Mouse (Mus musculus): Measurements from ENCODE around the gene Hgfac. TPM values are rescaled to one million over a fixed set of nuclear protein-coding genes. Genes with fewer than 3 reads are reported as not detected.

Hgfac gene
- polyA plus RNA-seq (2015; fragmentation: Nextera tagmentation; extraction: Ambion mirVana): 7.7 and 8.2 TPM in 2 replicates

DNA sequence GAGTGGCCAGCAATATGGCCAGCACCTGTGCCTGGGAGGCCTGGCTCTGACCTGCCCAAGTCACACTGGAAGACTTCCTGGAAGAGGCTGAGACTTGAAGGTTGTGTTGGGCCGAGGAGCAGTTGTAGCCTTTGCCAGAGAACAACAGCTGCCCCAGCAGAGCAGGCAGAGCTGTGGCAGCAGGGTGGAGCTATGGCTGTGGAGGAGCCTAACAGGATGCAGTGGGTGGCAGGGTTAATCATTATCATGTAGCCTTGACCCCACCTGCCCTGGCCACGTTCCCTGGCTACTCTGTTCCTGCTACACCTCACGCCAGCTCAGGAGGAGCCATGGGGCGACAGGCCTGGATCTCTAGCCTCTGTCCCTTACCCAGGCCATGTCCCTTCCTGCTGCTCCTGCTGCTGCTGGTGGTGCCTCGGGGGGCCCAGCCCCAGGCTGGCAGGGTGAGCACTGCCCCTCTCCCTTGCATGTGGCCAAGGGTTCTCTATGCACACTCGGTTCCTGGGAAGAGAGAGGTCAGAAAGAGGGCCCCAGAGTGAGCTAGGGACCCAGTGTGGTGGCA, at the start of gene Hgfac:
TSS of gene Hgfac (plus strand) at position 242 of the 562 bp plus-strand sequence.
- Histone ChIP-seq H3K4me1 (ENCODE audit: control insufficient read depth, insufficient read depth, low read length) (peaks cover 3% of the 10 kb centered on the region; the same call in 1 of the 2 replicates), H3K36me3 (ENCODE audit: control insufficient read depth, insufficient read depth, low read length) (no peaks in the 10 kb centered on the region), H3K9me3 (replicated peaks; ENCODE audit: control insufficient read depth, low read length) (no peaks in the 10 kb centered on the region), H3K4me2 (ENCODE audit: low read depth, low read length) (no peak within 1 kb of the TSS), H3K9ac (ENCODE audit: low read length) (peak within 1 kb of the TSS; percentile 46; the same call in 1 of the 2 replicates), H3K27ac (ENCODE audit: low read length) (peak within 1 kb of the TSS; percentile 39; the same call in 1 of the 2 replicates), H3K27me3 (ENCODE audit: control insufficient read depth, insufficient read depth, low read length) (no peaks in the 10 kb centered on the region), H3K4me3 (replicated peaks; ENCODE audit: low read length) (no peak within 1 kb of the TSS)
- ATAC-seq (ENCODE audit: insufficient read depth, low FRiP score): peak; percentile 38; the same call in 1 of the 2 replicates
- WGBS: 30% methylated on average over 6 of the region's 6 CpGs

- Histone ChIP-seq H3K27ac (ENCODE audit: low read length) (peak overlapping the region; percentile 88), H3K27me3 (ENCODE audit: control insufficient read depth, insufficient read depth, low read length) (no peaks in the 10 kb centered on the region), H3K9me3 (replicated peaks; ENCODE audit: control insufficient read depth, low read length) (no peaks in the 10 kb centered on the region), H3K4me3 (replicated peaks; ENCODE audit: low read length) (no peak overlapping the region), H3K4me2 (ENCODE audit: low read depth, low read length) (no peak overlapping the region), H3K4me1 (ENCODE audit: control insufficient read depth, insufficient read depth, low read length) (peaks cover 6% of the 10 kb centered on the region), H3K9ac (ENCODE audit: low read length) (no peak overlapping the region), H3K36me3 (ENCODE audit: control insufficient read depth, insufficient read depth, low read length) (no peaks in the 10 kb centered on the region)
- 52% methylated on average over 3 of the region's 3 CpGs for WGBS
- peak; percentile 70 for ATAC-seq (ENCODE audit: insufficient read depth, low FRiP score)
These were observed 42.6 kb upstream of the Hgfac start for GRCm38 (mm10) chr5:34998754-34999153.

DNA sequence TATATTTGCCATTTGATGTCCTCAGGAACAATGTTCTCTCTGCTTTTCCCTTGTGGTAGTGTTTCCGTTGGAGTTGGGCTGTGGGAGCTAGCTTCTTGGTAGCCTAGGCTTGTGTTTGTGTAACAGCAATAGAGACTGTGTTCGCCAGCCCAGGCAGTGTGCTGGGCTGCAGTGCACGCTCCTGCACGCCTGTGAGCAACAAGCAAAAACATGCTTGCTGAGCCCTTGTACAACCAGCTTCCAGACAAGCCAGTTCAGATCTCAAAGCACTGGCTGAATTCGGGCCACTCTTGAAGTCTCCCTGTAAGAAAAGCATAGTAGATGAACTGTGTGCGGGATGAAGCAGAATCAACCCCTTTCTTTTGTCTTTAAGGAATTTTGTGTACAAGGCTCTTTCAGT, 42.0 kb upstream of the Hgfac start:
- Histone ChIP-seq H3K9ac (ENCODE audit: low read length) (no peak overlapping the region), H3K36me3 (ENCODE audit: control insufficient read depth, insufficient read depth, low read length) (no peaks in the 10 kb centered on the region), H3K27me3 (ENCODE audit: control insufficient read depth, insufficient read depth, low read length) (no peaks in the 10 kb centered on the region), H3K9me3 (replicated peaks; ENCODE audit: control insufficient read depth, low read length) (no peaks in the 10 kb centered on the region), H3K27ac (ENCODE audit: low read length) (peak overlapping the region; percentile 88), H3K4me2 (ENCODE audit: low read depth, low read length) (no peak overlapping the region), H3K4me1 (ENCODE audit: control insufficient read depth, insufficient read depth, low read length) (peaks cover 6% of the 10 kb centered on the region), H3K4me3 (replicated peaks; ENCODE audit: low read length) (no peak overlapping the region)
- 71% methylated on average over 6 of the region's 6 CpGs for WGBS
- ATAC-seq (ENCODE audit: insufficient read depth, low FRiP score): no peak

- peak overlapping the region; percentile 88 for H3K27ac ChIP-seq (ENCODE audit: low read length)
- H3K9me3 ChIP-seq (replicated peaks; ENCODE audit: control insufficient read depth, low read length): no peaks in the 10 kb centered on the region
- ATAC-seq (ENCODE audit: insufficient read depth, low FRiP score): no peak
- no peaks in the 10 kb centered on the region for H3K36me3 ChIP-seq (ENCODE audit: control insufficient read depth, insufficient read depth, low read length)
- H3K27me3 ChIP-seq (ENCODE audit: control insufficient read depth, insufficient read depth, low read length): no peaks in the 10 kb centered on the region
- H3K9ac ChIP-seq (ENCODE audit: low read length): peak overlapping the region; percentile 36; the same call in 1 of the 2 replicates
- peaks cover 6% of the 10 kb centered on the region for H3K4me1 ChIP-seq (ENCODE audit: control insufficient read depth, insufficient read depth, low read length)
- H3K4me3 ChIP-seq (replicated peaks; ENCODE audit: low read length): no peak overlapping the region
- H3K4me2 ChIP-seq (ENCODE audit: low read depth, low read length): peak overlapping the region; percentile 38; the same call in 1 of the 2 replicates
These were observed 41.0 kb upstream of the Hgfac start for GRCm38 (mm10) chr5:35000323-35000722.

GRCm38 (mm10) chr5:35001144-35001543, 40.2 kb upstream of the Hgfac start:
- peaks cover 6% of the 10 kb centered on the region for H3K4me1 ChIP-seq (ENCODE audit: control insufficient read depth, insufficient read depth, low read length)
- no peak overlapping the region for H3K4me3 ChIP-seq (replicated peaks; ENCODE audit: low read length)
- H3K9ac ChIP-seq (ENCODE audit: low read length): peak overlapping the region; percentile 48; the same call in 1 of the 2 replicates
- H3K36me3 ChIP-seq (ENCODE audit: control insufficient read depth, insufficient read depth, low read length): no peaks in the 10 kb centered on the region
- no peaks in the 10 kb centered on the region for H3K9me3 ChIP-seq (replicated peaks; ENCODE audit: control insufficient read depth, low read length)
- 0 out of 2 replicates have a peak overlapping the region, but pooled peaks have one; percentile 88 for H3K27ac ChIP-seq (ENCODE audit: low read length)
- 65% methylated on average over 3 of the region's 3 CpGs for WGBS
- H3K4me2 ChIP-seq (ENCODE audit: low read depth, low read length): 0 out of 2 replicates have a peak overlapping the region, but pooled peaks have one; percentile 4
- H3K27me3 ChIP-seq (ENCODE audit: control insufficient read depth, insufficient read depth, low read length): no peaks in the 10 kb centered on the region
- no peak for ATAC-seq (ENCODE audit: insufficient read depth, low FRiP score)

GRCm38 (mm10) chr5:35003611-35004162, 37.6 kb upstream of the Hgfac start:
- ATAC-seq (ENCODE audit: insufficient read depth, low FRiP score): no peak
- H3K36me3 ChIP-seq (ENCODE audit: control insufficient read depth, insufficient read depth, low read length): no peaks in the 10 kb centered on the region
- 76% methylated on average over 7 of the region's 7 CpGs for WGBS
- H3K27ac ChIP-seq (ENCODE audit: low read length): no peak overlapping the region
- no peaks in the 10 kb centered on the region for H3K27me3 ChIP-seq (ENCODE audit: control insufficient read depth, insufficient read depth, low read length)
- no peak overlapping the region for H3K4me3 ChIP-seq (replicated peaks; ENCODE audit: low read length)
- no peak overlapping the region for H3K4me2 ChIP-seq (ENCODE audit: low read depth, low read length)
- peaks cover under 1% of the 10 kb centered on the region; the same call in 1 of the 2 replicates for H3K4me1 ChIP-seq (ENCODE audit: control insufficient read depth, insufficient read depth, low read length)
- no peaks in the 10 kb centered on the region for H3K9me3 ChIP-seq (replicated peaks; ENCODE audit: control insufficient read depth, low read length)
- H3K9ac ChIP-seq (ENCODE audit: low read length): no peak overlapping the region

GRCm38 (mm10) chr5:35004769-35005168, 36.5 kb upstream of the Hgfac start:
- H3K4me2 ChIP-seq (ENCODE audit: low read depth, low read length): no peak overlapping the region
- H3K27ac ChIP-seq (ENCODE audit: low read length): no peak overlapping the region
- H3K36me3 ChIP-seq (ENCODE audit: control insufficient read depth, insufficient read depth, low read length): no peaks in the 10 kb centered on the region
- H3K9ac ChIP-seq (ENCODE audit: low read length): no peak overlapping the region
- H3K27me3 ChIP-seq (ENCODE audit: control insufficient read depth, insufficient read depth, low read length): no peaks in the 10 kb centered on the region
- 85% methylated on average over 2 of the region's 2 CpGs for WGBS
- no peak for ATAC-seq (ENCODE audit: insufficient read depth, low FRiP score)
- no peak overlapping the region for H3K4me3 ChIP-seq (replicated peaks; ENCODE audit: low read length)
- no peaks in the 10 kb centered on the region for H3K9me3 ChIP-seq (replicated peaks; ENCODE audit: control insufficient read depth, low read length)
- no peaks in the 10 kb centered on the region for H3K4me1 ChIP-seq (ENCODE audit: control insufficient read depth, insufficient read depth, low read length)

DNA sequence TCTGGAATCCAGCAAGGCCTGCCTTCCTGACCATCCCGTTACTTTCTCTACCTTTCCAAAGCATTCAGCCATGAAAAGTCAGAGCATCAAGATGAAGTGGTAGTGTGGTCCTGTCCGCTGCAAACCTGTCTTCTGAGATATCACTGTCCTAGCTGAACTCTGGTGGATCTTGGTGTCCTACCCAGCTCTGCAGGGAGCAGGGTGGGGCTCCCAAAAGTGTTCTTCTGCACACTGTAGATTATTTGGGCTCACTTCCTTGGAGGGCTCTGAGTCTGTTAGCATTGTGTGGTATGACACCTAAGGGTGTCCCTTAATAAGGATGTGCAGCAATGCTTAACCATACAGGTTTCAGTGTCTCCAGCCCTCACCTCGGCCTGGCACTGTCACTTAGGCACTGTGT, 35.6 kb upstream of the Hgfac start:
- Histone ChIP-seq H3K36me3 (ENCODE audit: control insufficient read depth, insufficient read depth, low read length) (no peaks in the 10 kb centered on the region), H3K4me3 (replicated peaks; ENCODE audit: low read length) (no peak overlapping the region), H3K9ac (ENCODE audit: low read length) (no peak overlapping the region), H3K27ac (ENCODE audit: low read length) (no peak overlapping the region), H3K27me3 (ENCODE audit: control insufficient read depth, insufficient read depth, low read length) (no peaks in the 10 kb centered on the region), H3K4me2 (ENCODE audit: low read depth, low read length) (no peak overlapping the region), H3K9me3 (replicated peaks; ENCODE audit: control insufficient read depth, low read length) (no peaks in the 10 kb centered on the region), H3K4me1 (ENCODE audit: control insufficient read depth, insufficient read depth, low read length) (no peaks in the 10 kb centered on the region)
- no peak for ATAC-seq (ENCODE audit: insufficient read depth, low FRiP score)
- WGBS: 89% methylated on average over 3 of the region's 3 CpGs

DNA sequence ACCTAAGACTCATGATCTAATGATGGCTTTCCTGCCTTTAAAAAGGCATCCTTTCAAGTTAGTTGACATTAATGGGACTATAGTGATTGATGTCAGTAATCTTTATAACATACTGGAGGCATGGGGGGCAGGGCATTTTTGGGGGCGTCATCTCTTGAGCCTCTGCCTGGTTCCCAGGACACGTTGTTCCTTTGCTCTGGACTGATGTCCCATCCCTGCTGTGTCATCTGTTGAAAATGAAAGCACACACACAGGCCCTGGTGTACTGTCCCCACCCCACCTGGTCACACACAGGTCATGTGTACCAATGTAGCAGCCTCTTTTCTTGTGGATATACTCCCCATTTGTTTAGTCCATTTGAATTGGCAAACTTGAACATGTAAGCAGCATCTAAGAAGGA, 34.7 kb upstream of the Hgfac start:
- WGBS: 53% methylated on average over 2 of the region's 2 CpGs
- no peaks in the 10 kb centered on the region for H3K4me1 ChIP-seq (ENCODE audit: control insufficient read depth, insufficient read depth, low read length)
- no peaks in the 10 kb centered on the region for H3K27me3 ChIP-seq (ENCODE audit: control insufficient read depth, insufficient read depth, low read length)
- no peak overlapping the region for H3K27ac ChIP-seq (ENCODE audit: low read length)
- H3K4me3 ChIP-seq (replicated peaks; ENCODE audit: low read length): no peak overlapping the region
- no peak for ATAC-seq (ENCODE audit: insufficient read depth, low FRiP score)
- H3K36me3 ChIP-seq (ENCODE audit: control insufficient read depth, insufficient read depth, low read length): no peaks in the 10 kb centered on the region
- no peak overlapping the region for H3K4me2 ChIP-seq (ENCODE audit: low read depth, low read length)
- no peaks in the 10 kb centered on the region for H3K9me3 ChIP-seq (replicated peaks; ENCODE audit: control insufficient read depth, low read length)
- H3K9ac ChIP-seq (ENCODE audit: low read length): no peak overlapping the region

Measured in stomach, embryonic 16.5 days (tissue).